Mouse (Mus musculus) limb, embryonic 10.5 days (tissue): ENCODE data around the gene Slc15a4. TPM values are rescaled to one million over a fixed set of nuclear protein-coding genes. Genes with fewer than 3 reads are reported as not detected.

Experiments
- DNase-seq: peaks from one replicate; pipeline ENCODE4 v3.0.0-alpha.2; 2017; ENCODE audit warnings: low spot score
- H3K27ac ChIP-seq: fragments of 300-500 bp; sonication (generic); 2 replicates; pipeline ENCODE4 v1.5.1; 2016; ENCODE audit warnings: mild to moderate bottlenecking
- H3K27me3 ChIP-seq: fragments of 300-500 bp; sonication (generic); 2 replicates; pipeline ENCODE4 v1.6.1; 2016; ENCODE audit warnings: low read depth, mild to moderate bottlenecking; ENCODE audit not compliant: poor library complexity, severe bottlenecking
- H3K36me3 ChIP-seq: fragments of 300-500 bp; sonication (generic); 2 replicates; pipeline ENCODE4 v1.6.1; 2016; ENCODE audit warnings: mild to moderate bottlenecking, moderate library complexity
- H3K4me1 ChIP-seq: fragments of 300-500 bp; sonication (generic); 2 replicates; pipeline ENCODE4 v1.6.1; 2016
- H3K4me3 ChIP-seq: fragments of 300-500 bp; sonication (generic); 2 replicates; pipeline ENCODE4 v1.5.1; 2016; ENCODE audit warnings: mild to moderate bottlenecking, moderate library complexity
- H3K9me3 ChIP-seq: fragments of 300-500 bp; sonication (generic); replicated peaks from 2 replicates; pipeline ENCODE4 v1.6.1; 2016; ENCODE audit warnings: mild to moderate bottlenecking
- WGBS: fragments of 180-500 bp; shearing (Covaris S2); methylation state at CpG from one replicate; pipeline ENCODE4 v1.1.7; 2016; 5-methylcytosine and 5-hydroxymethylcytosine counted together
- polyA plus RNA-seq: library from polyadenylated mRNA; unstranded; fragments of >200 nt; fragmentation: Nextera tagmentation; extraction: Ambion mirVana; gene quantifications from 2 replicates; pipeline ENCODE4 v1.2.1, GENCODE M21; 2016

Gene Slc15a4
- 25.1 and 25.6 TPM in 2 replicates for polyA plus RNA-seq

DNA sequence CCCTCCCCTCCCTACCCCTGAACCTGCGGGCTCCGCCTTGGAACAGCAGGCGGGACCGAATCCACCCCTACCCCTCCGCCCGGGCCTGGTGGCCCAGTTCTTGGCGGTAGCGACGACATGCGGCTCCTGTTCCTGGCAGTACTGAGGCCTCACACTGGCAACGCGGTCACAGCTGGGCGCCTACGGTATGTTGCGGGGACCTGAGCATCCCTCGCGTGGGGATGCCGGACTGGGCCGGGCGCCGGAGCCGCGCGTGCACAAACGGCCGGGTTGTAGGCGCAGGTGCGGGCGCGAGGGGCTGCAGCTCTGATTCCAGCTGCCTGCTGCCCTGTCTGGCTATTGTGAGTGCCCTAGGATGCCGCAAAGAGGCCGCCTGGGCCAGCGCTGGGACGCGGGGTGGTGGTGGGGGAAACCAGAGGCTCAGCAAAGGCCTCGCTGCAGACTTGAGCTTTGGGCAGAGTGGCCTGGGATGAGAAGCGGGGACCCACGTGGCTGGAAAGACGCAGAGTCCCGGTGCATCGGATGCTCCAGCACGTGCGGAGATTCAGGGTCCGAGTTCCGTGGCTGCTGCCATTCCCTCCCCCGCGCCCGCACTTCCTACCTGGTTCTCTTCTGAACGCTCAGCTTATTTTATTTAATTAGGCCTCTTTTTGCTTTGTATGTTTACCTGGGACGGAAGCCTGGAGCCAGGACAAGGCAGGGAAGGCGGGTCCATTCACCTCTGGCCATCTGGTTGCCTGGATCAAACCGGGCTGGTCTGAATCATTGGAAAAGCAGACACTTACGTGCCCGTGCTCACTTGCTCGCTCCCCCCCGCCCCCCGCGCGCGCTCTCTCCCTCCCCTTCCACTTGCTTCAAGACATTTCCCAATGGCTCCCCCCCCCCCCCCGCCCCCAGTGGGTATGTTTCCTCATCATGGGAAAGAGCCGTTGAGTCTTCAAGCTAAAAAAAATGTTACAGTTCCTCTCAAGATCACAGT, at the start of gene Slc15a4, which contains the start of gene Glt1d1:
Slc15a4 (minus strand) TSS at position 731 of the 979 bp plus-strand sequence.
Glt1d1 (plus strand) TSS at position 96 of the 979 bp plus-strand sequence.
- Histone ChIP-seq H3K9me3 (no peaks in the 10 kb centered on the region), H3K4me3 (peak within 1 kb of the TSS; percentile 73), H3K27ac (peak within 1 kb of the TSS; percentile 88), H3K4me1 (peaks cover 17% of the 10 kb centered on the region), H3K36me3 (no peaks in the 10 kb centered on the region), H3K27me3 (peaks cover 36% of the 10 kb centered on the region)
- peak; percentile 73 for DNase-seq
- WGBS, result 1% methylated on average over 62 of the region's 62 CpGs

DNA sequence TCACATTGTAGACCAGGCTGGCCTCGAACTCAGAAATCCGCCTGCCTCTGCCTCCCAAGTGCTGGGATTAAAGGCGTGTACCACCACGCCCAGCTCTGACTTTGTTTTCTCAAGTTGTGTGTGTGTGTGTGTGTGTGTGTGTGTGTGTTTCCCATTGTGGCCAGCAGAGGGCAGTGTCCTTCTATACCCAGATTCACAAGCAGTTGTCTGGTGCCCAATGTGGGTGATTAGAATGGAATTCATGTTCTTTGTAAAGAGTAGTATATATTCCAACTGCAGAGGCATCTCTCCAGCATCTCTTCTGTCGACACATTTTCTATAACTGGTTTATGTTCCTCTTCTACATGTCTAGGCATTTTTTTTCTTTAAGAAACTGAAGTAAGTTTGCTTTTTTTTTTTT, 45.8 kb upstream of the Slc15a4 start:
- H3K4me3 ChIP-seq, result no peak overlapping the region
- H3K27me3 ChIP-seq, result no peaks in the 10 kb centered on the region
- WGBS, result over 99% methylated on average over 5 of the region's 5 CpGs
- peaks cover 7% of the 10 kb centered on the region; the same call in 1 of the 2 replicates for H3K36me3 ChIP-seq
- no peak for DNase-seq
- peaks cover 3% of the 10 kb centered on the region; the same call in 1 of the 2 replicates for H3K9me3 ChIP-seq
- no peaks in the 10 kb centered on the region for H3K4me1 ChIP-seq
- no peak overlapping the region for H3K27ac ChIP-seq

DNA sequence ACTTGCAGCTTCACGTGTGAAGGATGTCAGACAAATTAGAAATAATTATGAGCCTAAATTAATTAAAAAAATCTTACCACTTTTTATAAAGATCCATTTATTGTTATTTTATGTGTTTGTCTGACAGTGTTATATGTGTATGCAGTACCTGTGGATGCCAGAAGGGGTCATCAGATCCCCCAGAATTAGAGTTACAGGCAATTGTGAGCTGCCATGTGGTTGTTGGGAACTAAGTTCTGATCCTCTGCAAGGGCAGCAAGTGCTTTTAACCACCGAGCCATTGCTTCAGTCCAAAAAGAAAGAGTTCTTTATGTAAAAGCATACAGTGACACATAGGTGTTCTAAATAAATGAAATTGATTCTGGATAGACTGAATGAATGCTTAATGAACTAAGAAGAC, 44.9 kb upstream of the Slc15a4 start:
- 95% methylated on average over 2 of the region's 2 CpGs for WGBS
- Histone ChIP-seq H3K27ac (no peak overlapping the region), H3K27me3 (no peaks in the 10 kb centered on the region)

DNA sequence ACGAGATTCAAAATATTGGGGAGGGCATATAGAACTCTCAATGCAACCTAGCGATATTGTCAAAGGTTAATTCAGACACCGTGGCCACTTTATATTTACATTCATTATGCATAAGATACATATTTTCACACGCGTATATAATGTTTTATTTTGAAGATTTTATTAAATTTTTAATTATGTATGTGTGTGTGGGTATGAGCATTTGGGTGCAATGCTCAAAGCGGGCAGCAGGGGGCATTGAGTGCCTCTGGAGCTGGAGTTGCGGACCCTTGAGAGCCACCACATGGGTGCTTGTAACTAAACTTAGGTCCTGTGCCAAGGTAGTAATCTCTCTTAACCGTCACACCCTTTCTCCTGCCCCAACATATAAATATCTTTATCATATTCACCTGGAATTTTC, 41.2 kb upstream of the Slc15a4 start:
- Histone ChIP-seq H3K27ac (no peak overlapping the region), H3K36me3 (peaks cover 7% of the 10 kb centered on the region; the same call in 1 of the 2 replicates), H3K27me3 (no peaks in the 10 kb centered on the region), H3K4me1 (no peaks in the 10 kb centered on the region), H3K9me3 (peaks cover 3% of the 10 kb centered on the region; the same call in 1 of the 2 replicates), H3K4me3 (no peak overlapping the region)
- 93% methylated on average over 8 of the region's 8 CpGs for WGBS
- no peak for DNase-seq

More for the DNA sequence above, 44.9 kb upstream of the Slc15a4 start:
- Histone ChIP-seq H3K4me3 (no peak overlapping the region), H3K36me3 (peaks cover 7% of the 10 kb centered on the region; the same call in 1 of the 2 replicates), H3K4me1 (no peaks in the 10 kb centered on the region), H3K9me3 (peaks cover 3% of the 10 kb centered on the region; the same call in 1 of the 2 replicates)
- DNase-seq, result no peak

DNA sequence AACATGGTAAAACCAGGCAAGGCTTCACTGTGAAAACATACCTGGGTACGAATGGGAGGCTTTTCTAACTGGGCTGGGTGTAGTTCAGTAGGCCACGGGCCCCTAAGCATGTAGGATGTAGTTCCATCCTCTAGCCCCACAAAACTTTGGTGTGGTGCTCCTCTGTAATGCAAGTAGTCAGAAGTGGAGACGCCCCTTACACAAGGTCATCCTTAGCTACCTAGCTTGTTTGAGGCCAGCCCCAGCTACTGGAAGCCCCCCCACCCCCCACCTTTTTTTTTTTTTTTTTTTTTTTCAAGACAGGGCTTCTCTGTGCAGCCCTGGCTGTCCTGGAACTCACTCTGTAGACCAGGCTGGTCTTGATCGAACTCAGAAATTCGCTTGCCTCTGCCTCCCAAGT, 28.3 kb upstream of the Slc15a4 start:
- no peak for DNase-seq
- Histone ChIP-seq H3K4me1 (no peaks in the 10 kb centered on the region), H3K27me3 (no peaks in the 10 kb centered on the region), H3K36me3 (peaks cover 9% of the 10 kb centered on the region; the same call in 1 of the 2 replicates), H3K9me3 (no peaks in the 10 kb centered on the region), H3K27ac (no peak overlapping the region), H3K4me3 (no peak overlapping the region)
- WGBS, result 90% methylated on average over 5 of the region's 5 CpGs

DNA sequence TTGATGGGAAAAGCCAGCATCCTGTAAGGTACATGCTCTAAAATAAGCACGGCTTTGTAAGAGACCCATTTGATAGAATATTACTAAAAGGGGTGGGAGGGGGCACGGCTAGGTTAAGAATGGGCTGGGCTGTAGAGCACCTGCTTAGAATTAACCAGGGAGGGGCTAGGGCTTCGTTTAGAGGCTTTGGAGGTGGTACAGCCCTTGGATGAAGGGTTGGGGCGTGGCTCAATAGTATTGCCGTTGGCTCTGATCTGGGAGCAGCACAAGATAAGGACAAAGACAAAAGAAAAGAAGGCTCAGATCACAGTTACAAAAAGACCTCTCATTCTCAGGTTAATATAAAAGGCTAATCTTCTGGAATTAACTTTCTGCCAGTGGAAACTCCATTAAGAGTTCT, 27.6 kb upstream of the Slc15a4 start:
- no peaks in the 10 kb centered on the region for H3K27me3 ChIP-seq
- no peaks in the 10 kb centered on the region for H3K9me3 ChIP-seq
- H3K36me3 ChIP-seq, result peaks cover 9% of the 10 kb centered on the region; the same call in 1 of the 2 replicates
- WGBS, result 83% methylated on average over 5 of the region's 5 CpGs
- DNase-seq, result no peak
- no peak overlapping the region for H3K27ac ChIP-seq
- H3K4me3 ChIP-seq, result no peak overlapping the region
- no peaks in the 10 kb centered on the region for H3K4me1 ChIP-seq

DNA sequence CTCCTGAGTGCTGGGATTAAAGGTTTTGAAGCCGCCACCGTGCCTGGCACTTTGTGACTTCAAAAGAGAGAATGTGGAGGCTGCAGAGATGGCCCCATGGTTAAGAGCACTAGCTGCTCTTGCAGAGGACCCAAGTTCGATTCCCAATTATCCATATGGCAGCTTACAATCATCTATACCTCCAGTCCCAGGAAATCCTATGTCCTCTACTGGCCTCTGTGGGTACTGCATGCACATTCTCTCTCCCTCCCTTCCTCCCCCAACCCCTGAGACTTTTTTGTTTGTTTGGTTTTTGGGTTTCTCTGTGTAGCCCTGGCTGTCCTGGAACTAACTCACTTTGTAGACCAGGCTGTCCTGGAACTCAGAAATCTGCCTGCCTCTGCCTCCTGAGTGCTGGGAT, 26.6 kb upstream of the Slc15a4 start:
- DNase-seq, result no peak
- H3K36me3 ChIP-seq, result peaks cover 9% of the 10 kb centered on the region; the same call in 1 of the 2 replicates
- 85% methylated on average over 3 of the region's 3 CpGs for WGBS
- H3K4me3 ChIP-seq, result no peak overlapping the region
- H3K4me1 ChIP-seq, result no peaks in the 10 kb centered on the region
- no peaks in the 10 kb centered on the region for H3K27me3 ChIP-seq
- H3K27ac ChIP-seq, result no peak overlapping the region
- no peaks in the 10 kb centered on the region for H3K9me3 ChIP-seq

DNA sequence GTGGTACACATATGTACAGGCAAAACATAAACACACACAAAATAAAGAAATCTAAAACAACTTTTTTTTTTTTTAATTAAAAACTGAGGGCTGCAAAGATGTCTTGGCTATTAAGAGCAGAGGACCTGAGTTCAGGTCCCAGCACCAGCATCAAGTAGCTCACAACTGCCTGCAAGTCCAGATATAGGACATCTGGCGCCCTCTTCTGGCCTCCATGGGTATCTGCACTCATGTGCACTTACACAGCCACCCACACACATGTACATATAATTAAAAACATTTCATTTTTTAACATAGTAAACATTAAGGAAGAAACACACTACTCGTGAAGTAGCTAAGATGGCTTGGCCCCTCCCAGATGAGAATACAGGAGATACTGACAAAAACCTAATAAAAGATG, 25.6 kb upstream of the Slc15a4 start:
- Histone ChIP-seq H3K36me3 (peaks cover 9% of the 10 kb centered on the region; the same call in 1 of the 2 replicates), H3K27ac (no peak overlapping the region), H3K27me3 (no peaks in the 10 kb centered on the region), H3K9me3 (no peaks in the 10 kb centered on the region), H3K4me3 (no peak overlapping the region), H3K4me1 (no peaks in the 10 kb centered on the region)
- DNase-seq, result no peak
- WGBS, result 83% methylated on average over 2 of the region's 2 CpGs

DNA sequence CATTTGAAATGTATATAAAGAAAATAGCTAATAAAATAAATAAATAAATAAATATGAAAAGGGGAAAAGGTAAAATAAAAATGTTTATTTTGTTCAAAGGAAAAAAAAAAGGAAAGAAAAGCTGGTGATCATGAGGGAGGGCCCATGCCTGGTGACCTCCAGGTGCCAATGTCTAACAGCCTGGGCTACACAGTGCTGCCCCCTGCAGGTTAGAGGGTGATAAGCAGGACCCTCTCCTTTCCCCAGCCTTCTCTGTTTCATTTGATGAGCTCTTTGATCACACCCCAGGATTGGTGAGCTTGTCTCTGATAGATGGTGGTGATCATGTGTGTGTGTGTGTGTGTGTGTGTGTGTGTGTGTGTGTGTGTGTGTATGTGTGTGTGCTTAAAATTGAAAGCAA, 16.4 kb upstream of the Slc15a4 start:
- Histone ChIP-seq H3K4me1 (peaks cover 4% of the 10 kb centered on the region; the same call in 1 of the 2 replicates), H3K4me3 (no peak overlapping the region), H3K9me3 (no peaks in the 10 kb centered on the region), H3K27me3 (no peaks in the 10 kb centered on the region), H3K36me3 (peaks cover 7% of the 10 kb centered on the region), H3K27ac (no peak overlapping the region)
- DNase-seq, result peak; percentile 42

DNA sequence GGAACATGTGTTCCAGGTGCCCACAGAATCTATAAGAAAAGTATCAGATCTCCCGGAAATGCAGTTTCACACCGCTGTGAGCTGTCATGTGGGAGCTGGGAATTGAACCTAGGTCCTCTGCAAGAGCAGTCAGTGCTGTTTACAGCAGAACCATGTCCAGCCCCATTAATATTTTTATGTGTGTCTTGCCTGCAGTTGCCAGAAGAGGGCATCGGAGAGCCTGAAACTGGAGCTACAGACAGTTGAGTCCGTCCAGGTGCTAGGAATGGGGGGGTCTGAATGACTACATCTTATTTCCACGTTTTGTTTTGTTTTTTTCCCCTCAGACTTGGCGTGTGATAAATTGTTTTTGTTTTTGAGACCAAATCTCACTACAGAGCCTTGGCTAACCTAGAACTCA, 15.3 kb upstream of the Slc15a4 start:
- Histone ChIP-seq H3K9me3 (no peaks in the 10 kb centered on the region), H3K27ac (no peak overlapping the region), H3K36me3 (peaks cover 7% of the 10 kb centered on the region), H3K4me3 (no peak overlapping the region), H3K27me3 (no peaks in the 10 kb centered on the region), H3K4me1 (peaks cover 4% of the 10 kb centered on the region; the same call in 1 of the 2 replicates)
- peak; percentile 33 for DNase-seq
- 77% methylated on average over 6 of the region's 6 CpGs for WGBS

DNA sequence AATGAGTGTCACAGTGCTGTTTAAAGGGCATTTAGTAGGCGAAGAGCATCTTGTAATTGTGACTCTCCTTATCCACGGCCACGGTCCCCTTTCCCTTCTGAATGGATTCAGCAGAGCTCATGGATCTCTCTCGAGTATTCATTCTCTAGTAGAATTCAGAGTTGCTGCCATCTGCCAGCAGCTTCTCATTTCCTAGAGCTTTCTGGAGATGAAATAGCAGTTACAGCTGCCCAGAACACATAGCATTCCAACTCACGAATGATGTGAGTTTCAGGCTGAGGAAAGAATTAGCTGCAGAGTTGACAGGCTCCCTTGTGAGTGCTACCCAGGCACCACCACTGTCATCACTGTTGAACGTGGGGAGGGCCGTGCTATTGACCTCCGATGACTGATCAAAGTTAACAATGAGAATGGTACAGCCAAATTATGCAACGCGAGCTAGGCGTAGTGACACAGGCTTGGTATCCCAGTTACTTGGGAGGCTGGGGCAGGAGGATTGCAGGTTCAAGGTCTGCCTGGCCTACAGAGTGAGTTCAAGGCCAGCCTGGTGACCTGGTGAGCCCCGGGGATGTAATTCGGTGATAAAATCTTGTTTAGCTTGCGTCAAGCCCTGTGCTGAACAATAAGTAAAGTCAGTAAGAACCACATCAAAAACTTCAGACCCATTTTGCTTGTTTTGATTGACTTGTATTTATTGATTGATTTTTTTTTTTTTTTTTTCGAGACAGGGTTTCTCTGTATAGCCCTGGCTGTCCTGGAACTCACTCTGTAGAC, 8.7 kb upstream of the Slc15a4 start:
- no peaks in the 10 kb centered on the region for H3K4me1 ChIP-seq
- no peaks in the 10 kb centered on the region for H3K27me3 ChIP-seq
- DNase-seq, result no peak
- H3K9me3 ChIP-seq, result no peaks in the 10 kb centered on the region; the same call in 1 of the 2 replicates
- H3K4me3 ChIP-seq, result no peak overlapping the region
- WGBS, result 95% methylated on average over 15 of the region's 15 CpGs
- H3K27ac ChIP-seq, result no peak overlapping the region
- H3K36me3 ChIP-seq, result no peaks in the 10 kb centered on the region

DNA sequence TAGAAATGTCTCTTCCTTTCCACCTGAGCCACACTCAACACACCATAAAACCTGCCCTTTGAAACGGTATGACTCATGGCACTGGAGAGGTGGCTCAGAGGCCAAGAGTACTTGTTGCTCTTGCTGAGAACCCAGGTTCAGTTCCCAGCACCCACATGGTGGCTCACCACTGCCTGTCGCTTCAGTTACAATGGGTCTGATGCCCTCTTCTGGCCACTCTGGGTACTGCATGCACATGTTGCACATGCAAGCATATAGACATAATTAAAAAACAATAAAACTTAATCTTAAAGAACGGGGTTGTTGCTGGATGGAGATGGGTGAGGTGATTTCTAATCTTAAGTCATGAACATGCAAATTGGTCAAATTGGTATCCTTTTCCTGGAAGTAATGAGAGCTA, 7.7 kb upstream of the Slc15a4 start:
- no peaks in the 10 kb centered on the region for H3K27me3 ChIP-seq
- WGBS, result 90% methylated on average over 3 of the region's 3 CpGs
- H3K36me3 ChIP-seq, result no peaks in the 10 kb centered on the region
- H3K27ac ChIP-seq, result no peak overlapping the region
- H3K9me3 ChIP-seq, result no peaks in the 10 kb centered on the region; the same call in 1 of the 2 replicates
- H3K4me3 ChIP-seq, result no peak overlapping the region
- no peak for DNase-seq
- H3K4me1 ChIP-seq, result no peaks in the 10 kb centered on the region
